Mouse (Mus musculus) adrenal gland, adult (tissue): ENCODE data around the gene Trib2.

Source experiments
- DNase-seq, 2 experiments: peaks; one replicate each; pipeline ENCODE4 v3.0.0; 2022 to 2023; ENCODE audit warnings: low spot score in 1 of 2; ENCODE audit not compliant: inconsistent age in 2 of 2

Trib2 gene

DNA sequence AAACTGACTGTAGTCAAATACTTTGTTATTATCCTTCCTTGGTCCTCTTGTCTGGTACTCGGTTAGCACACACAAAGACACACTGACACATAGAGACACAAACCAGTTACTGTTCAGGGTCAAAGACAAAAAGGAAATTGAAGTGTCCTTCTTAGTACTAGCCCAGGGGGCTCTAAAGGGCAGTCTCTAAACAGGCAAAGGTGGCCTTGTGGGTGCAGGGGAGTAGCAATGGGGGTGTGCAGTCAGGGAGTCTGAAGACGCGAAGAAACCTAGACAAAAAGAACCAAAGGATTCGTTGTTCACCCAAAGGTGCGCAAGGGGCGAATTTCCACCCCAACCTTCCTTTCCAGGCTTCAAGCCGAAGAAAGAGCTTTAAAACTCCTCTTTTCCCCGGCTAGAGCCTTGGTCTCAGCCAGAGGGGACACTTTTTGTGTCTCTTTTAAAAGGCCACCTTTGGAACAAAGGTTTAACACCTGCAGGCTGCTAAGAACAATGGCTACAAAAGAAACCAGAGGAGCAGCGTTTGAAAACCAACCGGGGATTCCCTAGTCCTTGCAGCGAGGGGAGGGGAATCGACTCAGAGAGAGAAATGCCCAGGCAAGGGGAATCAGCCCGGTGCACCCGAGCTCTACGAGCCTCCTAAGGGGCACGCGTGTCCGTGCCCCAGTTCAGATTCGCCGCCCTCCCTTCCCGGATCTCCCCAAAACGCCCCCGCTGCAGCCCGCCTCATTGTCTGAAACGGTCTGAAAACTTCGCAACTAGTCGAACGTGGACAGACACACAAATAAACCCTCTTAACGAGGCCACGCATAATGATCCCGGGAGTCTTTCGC lies 2.3 kb downstream of the Trib2 start:
- DNase-seq: peak in 1 of 2 experiments; percentile 86

DNA sequence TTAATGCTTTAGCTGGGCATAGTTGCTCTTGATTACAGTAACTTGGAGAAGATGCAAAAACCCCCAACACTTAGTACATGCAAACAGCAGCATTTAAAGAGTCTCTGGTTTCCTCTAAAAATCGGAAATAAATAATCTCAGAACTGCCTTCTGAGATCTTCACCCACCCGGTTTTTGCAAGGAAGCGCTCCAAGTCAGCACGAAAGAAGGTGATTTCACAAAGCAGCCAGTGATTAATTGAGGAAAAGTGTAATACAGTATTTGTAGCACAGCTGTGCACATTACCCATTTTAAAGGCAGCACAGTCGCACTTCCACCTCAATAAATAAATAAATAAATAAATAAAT lies 2.9 kb downstream of the Trib2 start:
- no peak for DNase-seq

DNA sequence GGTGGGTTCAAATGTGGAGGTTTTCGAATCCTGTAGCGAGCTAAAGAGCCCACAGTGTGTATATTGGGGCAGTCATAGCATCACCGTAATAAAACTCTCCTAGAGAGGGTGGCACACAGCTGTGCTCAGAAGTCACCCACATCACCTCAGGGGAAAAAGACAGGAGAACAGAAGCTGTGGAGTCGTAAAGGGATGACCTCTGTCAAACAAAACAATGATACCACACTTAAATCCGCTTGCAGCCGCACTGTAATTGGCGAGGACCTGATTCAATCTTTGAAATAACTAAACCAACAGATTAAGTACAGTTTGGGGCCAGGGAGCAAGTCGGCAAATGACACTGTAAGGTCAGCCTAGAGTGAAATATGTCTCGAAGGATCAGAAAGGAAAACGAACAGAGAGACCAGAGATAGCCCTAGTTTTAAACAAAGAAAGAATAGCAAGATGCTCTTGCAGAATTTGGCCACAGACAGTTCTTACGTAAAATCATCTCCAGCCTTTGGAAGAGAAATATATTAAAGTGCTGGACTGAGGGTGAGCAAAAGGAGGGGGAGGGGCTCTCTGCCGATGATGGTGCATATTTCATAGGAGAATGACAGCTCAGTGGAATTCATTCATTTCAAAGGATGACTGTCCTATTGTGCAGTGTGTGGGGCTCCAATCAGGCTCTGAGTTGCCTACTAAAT lies 3.4 kb downstream of the Trib2 start:
- peak in 1 of 2 experiments; percentile 79 for DNase-seq

DNA sequence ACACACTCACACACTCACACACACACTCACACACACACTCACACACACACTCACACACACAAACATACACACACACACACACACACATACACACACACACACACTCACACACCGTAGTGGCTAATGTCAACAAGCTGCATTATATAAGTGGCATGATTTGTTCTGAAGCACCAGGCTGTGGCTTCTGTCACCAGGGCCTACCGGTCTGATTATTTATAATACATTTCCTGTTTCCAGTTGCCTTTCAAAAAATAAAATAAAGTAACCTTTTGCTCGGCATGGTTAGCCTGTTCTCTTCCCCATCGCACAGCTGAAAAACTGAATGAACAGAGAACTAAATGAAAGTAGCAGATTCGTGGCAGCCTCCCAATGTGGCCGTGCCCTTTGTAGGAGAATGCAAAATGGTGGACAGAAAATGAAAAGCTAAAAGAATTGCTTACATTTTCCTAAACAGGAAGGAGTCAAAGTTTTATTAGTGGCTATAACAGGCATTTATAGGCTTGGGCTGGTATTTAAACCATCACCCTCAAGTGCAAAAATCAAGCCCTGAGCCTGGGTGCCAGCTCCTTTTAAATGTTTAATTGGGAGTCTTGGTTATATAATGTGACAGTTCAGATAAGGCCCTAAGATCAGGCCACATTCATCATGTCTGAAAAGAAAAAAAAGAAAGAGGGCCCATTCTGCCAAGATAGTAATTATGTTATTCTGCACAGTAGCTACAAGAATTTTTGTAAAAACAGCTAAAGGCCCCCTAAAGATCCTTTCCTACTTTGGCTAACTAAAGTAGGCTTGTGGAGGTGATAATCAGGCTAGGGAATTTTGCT lies 4.4 kb downstream of the Trib2 start:
- DNase-seq: peak in 1 of 2 experiments; percentile 69

DNA sequence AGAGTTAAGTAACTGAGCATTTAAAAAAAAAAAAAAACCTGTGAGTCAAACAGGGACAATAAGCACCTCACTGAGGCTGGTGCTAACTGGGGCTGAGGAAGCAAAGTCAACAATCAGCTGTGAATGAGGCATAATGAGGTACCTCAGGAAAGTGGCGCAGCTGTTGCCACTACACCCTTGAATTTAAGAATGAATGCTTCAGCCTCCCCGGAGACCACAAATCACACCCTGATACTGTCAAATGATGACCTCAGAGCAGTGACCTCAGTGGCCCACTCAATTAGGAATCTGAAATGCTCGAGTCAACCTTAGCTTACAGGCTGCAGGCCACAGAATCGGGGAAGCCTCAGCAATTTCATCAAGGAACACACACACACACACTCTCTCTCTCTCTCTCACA lies 5.0 kb downstream of the Trib2 start:
- DNase-seq: peak in 1 of 2 experiments; percentile 66

DNA sequence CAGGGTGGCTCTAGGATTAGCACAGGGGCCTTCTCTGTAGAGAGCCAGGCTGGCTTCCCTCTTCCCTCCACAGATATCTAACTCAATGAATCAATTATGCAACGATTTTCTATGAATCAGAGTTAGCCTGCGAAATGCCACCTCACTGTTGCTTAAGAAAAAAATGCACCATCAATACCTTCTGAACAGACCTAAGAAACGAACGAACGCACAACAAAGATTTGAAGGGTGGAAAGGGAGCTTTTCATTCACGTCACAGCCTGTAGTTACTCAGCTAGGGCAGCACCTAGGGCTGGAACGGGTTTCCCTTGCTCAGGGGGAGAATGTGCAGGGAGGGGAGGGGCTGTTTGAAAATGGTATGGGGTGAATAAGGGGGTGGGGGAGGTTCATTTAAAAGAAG lies 5.8 kb downstream of the Trib2 start:
- peak in 1 of 2 experiments; percentile 60 for DNase-seq

DNA sequence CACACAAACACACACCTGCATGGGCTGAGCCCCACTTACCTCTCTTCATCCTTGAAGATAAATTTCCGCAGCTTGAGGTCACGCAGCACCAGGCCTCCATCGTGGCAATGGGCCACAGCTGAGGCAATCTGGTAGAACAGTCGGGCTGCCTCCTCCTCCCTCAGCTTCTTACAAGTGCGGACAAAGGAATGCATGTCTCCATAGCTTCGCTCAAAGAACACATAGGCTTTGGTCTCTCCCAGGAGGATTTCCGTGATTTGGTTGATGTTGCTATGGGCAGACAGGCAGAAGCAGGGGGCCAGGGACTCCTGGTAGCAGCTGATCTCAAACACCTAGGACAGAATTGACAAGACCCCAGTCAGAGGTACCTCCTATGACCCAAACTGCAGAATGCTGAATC lies 7.1 kb downstream of the Trib2 start:
- no peak for DNase-seq

DNA sequence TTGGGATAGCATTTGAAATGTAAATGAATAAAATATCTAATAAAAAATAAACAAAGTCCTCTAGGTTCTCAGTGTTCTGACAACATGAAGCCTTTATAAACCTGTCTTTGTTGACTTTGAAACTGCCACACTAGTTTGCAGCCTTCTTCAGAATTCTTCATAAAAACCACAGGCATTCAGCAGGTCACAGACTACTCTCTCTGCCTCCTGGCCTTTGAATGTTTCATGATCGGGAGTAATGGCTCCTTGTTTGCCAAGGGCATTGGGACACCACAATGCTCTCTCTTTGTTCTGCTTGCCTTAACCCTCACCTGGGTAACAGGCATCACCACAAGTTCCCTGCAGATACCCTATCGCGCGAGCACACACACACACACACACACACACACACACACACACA lies 7.5 kb downstream of the Trib2 start:
- DNase-seq: no peak

DNA sequence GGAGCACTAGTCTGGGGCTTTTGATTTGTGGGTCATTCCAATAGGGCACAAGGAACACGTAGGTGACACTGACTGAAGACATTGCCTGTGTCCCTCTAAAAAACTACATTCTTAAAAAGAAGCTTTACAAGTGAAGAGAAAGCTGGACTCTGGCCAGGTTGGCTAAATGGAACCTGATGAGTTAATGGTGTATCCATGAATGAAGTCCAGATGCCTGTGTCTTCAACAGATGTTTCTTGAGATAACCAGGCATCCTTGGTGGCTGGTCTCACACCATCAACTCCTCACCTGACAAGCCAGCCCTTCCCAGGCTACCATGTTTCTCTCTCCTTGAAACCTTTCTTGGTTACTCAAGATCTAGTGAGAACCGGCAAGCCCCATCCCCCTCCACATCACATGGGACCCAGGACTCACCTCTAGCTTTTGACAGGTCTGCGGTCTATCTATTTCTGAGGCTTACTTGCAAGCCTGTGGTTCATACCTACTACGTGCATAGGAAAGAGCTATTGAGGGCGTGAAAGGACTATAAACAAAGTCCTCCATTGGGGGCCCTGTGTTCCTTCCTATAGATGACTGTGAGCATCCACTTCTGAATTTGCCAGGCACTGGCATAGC lies 8.4 kb downstream of the Trib2 start:
- DNase-seq: no peak

DNA sequence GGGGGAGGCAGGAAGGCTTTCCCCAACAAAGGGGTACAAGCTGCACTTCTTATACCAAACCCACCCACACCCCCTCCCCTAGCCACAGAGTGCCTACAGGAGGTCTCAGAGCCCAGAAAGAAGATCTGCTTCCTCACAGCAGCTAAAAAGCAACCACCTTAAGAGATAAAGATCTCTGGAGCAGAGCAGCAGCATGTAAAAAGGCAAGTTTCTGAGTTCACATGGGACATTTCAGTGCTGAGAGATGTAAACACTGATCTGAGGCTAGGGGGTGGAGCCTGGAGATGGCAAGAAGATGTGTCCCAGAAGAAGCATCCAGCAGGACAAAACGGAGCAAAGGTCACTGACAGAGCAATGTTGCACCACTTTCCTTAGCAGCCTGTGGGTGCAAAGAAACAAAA lies 11.8 kb downstream of the Trib2 start:
- peak in 1 of 2 experiments; percentile 77 for DNase-seq

DNA sequence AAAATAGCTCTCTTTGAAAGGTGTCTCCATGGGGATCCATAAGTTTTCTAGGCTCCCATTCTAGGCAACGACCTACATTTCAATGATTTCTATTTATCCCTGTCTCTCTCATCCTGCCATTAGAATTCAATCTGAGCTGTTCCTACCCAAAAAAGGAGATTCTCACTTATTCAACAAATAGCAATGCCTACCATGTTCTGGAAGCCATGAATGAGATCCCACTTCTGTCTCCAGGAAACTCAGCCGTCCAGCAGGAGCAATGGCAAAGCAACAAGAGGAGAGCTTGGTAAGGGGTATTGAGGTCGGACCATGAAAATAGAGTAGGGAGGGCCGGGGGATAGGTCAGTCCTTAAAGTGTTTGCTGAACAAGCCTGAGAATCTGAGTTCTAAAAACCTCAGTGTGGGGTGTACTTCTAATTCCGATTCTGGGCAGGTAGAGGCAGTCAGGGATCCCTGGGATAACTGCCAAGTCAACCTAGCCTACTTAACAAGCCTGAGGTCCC lies 12.7 kb downstream of the Trib2 start:
- DNase-seq: no peak

DNA sequence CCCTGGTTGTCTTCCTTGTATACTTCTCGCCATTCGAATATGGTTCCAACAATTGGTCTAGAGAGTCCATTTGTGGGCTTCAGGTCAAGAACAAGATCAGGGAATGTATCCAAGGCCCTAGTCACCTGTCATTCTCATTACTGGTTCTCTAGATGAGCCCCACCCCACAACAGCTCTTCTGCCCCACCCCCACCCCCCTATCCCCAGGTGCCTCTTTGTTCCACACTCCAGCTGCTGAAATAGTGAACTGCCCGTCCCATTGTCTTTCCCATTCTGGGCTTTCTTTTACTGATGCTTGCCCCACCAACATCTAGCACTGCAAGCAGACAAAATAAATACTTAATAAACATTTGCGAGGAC lies 15.2 kb downstream of the Trib2 start:
- no peak for DNase-seq

DNA sequence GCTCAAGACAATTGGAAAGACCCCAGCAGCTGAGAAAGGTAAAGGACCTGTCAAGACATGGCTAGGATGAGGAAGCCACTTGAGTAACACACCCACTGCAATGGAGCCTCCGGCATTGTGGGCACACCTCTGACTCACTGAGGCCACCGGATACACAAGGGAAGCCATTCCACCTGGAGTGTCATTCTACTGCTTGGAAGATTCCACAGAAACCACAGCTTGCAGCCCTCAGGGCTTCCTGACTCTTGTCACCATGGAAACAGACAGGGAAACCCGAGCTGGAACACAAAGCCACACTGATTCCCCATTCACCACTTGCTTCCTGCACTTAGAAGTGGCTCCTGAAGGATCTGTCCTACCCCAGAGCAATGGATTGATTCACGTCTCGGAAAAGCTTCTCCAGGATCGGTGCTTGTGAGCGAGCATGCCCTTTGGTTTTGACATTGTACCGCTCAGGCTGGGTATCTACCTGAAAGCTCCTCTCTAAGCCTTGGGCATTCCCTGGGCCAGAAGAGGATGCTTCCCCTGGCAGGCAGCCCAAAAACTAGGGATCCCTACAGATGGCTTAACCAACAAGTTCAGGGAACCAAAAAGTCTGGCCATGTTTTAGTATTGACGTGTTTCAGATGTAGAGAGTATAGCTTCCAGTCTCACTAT lies 15.7 kb downstream of the Trib2 start:
- DNase-seq: peak in 1 of 2 experiments; percentile 57

DNA sequence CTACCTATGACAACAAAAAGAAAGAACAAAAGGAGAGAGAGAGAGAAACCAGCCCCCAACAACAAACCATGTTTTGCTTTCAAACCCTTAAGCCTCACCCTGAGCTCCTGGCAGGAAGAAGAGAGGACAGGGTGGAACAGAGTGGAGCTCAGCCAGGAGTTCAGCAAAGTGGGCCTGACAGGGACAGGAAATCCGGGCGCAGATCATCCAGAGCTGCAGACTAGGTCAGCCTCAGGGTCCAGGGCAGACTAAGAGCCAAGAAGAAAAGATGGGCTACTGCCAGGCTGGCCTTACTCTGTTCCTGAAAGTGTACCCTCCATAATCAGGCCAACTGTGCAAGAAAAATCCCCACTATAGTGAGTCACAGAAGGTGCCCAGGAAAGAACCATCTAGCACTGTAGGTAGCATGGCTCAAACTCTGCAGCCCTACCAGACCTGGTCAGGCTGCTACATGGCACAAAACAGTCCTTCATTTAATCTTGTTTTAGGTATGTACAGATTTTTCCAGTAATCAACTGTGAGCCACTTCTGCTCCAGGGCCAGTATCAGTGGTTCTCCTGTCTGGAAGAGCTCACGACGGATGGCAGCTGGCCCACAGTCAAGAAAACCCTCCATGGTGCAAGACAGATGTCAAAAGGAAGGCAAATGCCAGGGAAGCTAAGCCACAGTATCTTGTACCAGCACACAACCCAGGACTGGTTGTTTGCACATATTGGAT lies 16.4 kb downstream of the Trib2 start:
- DNase-seq: peak; percentile 53 to 74

DNA sequence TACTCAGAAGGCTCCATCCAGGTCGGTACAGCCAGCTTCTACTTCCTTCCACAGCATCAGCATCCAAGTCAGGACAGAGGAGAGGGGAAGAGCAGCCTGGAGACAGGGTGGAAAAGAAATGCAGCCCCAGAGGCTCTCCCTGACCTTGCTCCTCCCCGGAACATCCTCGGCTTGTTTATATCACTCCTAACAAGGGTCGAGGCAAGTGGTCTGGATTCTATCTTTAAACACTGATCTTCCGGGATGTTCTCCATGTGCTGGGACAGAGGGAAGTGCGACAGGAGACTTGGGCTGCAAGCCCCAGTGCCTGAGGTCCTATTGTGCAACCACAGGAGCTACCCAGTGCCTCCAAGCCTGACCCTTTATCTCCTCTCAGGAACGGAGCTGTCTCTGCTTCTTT lies 18.7 kb downstream of the Trib2 start:
- DNase-seq: peak; percentile 53 to 74

DNA sequence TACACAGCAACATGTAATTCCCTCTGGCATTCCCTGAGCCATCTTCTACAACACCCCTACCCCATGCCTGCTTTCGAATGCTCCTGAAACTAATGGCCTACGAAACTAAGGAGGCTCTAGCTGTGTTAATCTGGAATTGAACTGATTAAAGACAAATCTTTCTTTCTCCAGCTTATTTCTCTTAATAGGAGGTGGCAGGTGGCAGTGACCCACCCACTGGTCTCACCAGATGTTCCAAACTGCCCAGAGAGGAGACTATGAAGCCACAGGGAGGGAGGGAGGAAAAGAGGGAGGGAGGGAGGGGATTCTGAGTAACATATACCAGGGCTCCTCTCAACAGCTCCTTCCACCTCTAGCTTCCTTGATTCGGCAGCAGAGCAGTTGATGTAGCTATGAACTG lies 20.8 kb downstream of the Trib2 start:
- DNase-seq: no peak

DNA sequence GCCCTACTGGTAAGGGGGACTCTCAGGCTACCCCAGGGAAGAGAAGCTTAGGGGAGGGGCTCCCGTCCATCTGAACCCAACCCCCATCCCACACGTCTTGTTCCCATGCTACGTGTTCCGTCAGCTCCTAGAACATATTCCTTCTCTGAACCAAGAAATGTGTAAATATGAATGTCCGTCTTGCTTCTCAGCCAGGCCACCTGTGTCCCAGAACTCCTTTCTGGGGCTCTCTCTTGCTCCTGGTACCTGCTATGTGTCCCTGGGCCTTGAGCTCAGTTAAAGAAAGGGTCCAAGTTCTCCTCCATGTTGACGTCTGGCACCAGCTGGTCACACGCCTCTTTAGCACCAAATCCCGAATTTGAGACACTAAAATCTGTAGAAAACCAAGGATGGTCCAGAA lies 23.4 kb downstream of the Trib2 start:
- DNase-seq: no peak

DNA sequence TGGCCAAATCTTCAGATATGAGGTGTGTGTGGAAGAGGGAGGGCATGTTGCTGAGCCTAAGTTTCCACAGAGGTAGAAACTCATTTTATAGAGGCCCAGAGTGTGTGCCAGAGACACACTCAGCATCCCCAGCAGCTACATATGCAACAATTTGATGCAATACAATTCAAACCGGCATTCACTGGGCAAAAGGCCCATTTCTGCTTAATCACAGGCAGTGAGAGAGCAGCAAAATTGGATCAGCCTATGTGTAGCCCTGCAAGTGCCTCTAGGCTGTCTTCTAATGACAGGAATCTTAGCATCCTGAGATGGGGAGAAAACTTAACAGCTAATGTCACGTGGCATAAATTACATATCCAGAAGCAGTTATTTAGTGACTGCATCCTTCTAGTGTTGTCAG lies 26.5 kb downstream of the Trib2 start:
- no peak for DNase-seq

DNA sequence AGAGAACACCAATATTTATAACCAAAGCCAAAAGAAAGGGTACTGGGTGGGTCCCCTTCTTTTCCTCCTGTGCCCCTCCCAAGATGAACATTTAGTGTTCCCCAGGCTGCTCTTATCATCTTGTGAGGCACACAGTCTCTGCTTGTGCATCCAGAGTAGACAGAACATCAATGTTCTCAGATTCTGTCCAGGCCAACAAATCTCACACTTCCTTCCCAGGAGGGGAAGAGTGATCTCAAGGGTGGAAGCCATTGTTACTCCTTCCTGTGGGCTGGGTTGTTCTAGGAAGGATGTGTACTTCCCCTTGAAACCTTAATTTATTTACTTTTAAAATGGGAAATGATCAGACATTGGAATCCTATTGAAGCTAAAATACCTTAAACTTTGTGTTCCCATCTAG lies 39.7 kb downstream of the Trib2 start:
- DNase-seq: peak in 1 of 2 experiments; percentile 51

DNA sequence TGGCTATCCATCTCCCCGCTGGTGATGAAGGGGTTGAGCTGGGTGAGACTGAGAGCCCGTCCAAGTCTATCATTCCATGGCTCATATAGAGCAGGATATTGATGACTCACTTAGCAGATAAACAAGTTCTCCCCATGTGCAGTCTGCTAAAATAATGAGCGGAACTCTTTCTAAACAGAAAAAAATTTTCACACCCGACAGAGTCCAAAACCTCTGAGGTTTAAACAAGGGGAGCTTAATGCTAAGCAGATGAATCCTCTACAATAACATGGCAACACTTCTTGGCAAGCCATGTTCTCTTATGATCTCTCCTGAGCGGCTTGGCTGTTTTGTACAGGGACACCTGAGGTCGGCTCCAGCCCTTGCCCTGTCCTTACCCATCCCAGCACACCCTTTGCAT lies 45.0 kb downstream of the Trib2 start:
- no peak for DNase-seq
